Comparison of ENCODE assay signal across 29 mouse cellular contexts in the genomic region with DNA sequence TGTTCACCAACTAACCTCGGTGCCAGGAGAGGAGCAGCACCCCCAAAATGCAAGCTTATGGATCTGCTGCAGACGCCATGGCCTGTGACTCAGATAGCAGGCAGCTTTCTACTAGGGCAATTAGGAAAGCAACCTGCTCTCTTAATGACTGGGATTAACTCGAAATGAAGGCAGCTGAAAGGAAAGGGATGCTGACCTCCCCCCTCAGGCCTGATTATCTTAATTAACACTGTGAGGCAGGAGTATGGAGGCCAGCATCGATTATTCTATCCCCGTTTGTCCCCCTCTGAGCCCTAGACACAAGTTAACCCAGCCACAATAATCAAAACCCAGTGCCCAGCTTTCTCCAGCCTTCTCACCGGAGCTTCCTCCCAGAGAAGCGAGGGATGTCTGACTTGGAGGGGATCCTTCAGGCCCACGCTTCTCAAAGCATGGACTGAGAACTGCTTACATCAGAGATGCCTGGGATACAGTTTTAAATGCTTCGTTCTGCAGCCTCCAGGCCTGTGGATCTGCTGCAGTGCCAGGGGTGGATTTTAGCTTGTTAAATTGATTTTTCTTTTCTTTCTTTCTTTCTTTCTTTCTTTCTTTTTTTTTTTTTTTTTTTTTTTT. TPM values are rescaled to one million over a fixed set of nuclear protein-coding genes. Genes with fewer than 3 reads are reported as not detected.
DNase-seq lines count a peak whose midpoint lies in the region; ATAC-seq lines count a peak whose summit lies in the region.
"Had no signal": no experiment of that assay in that cellular context is flagged by ENCODE, and none has a peak within 500 bp of the region (broad histone marks: within the 10 kb centered on the region; RNA-seq: fewer than 3 reads in every experiment).

No protein-coding gene starts in this region.

- no peaks in the 10 kb centered on the region for H3K27me3 ChIP-seq in midbrain, embryonic 11.5 days (ENCODE audit: control insufficient read depth, insufficient read depth, low read length)
- H3K27me3 ChIP-seq in midbrain, embryonic 16.5 days (ENCODE audit: control insufficient read depth, insufficient read depth, low read depth, low read length): no peaks in the 10 kb centered on the region
- H3K27me3 ChIP-seq in forebrain, embryonic 11.5 days (ENCODE audit: control insufficient read depth, insufficient read depth, low read length): peaks cover 9% of the 10 kb centered on the region; the same call in 1 of the 2 replicates
- 0 out of 2 replicates have a peak, but pooled peaks cover 3% of the 10 kb centered on the region for H3K27me3 ChIP-seq in forebrain, embryonic 14.5 days (replicated peaks; ENCODE audit: control insufficient read depth, insufficient read depth, low read length)
- H3K27me3 ChIP-seq: embryonic facial prominence, embryonic 13.5 days; heart, embryonic 12.5 days; hindbrain, embryonic 13.5 days; kidney, embryonic 15.5 days; liver, embryonic 13.5 days; stomach, embryonic 15.5 days had no signal

- no peak overlapping the region for H3K4me3 ChIP-seq in midbrain, embryonic 11.5 days (ENCODE audit: low read depth, low read length)
- H3K4me3 ChIP-seq in midbrain, embryonic 16.5 days (ENCODE audit: low read depth, low read length): no peak overlapping the region
- H3K4me3 ChIP-seq in forebrain, embryonic 11.5 days (ENCODE audit: low read depth, low read length): no peak overlapping the region
- H3K4me3 ChIP-seq in forebrain, embryonic 14.5 days (ENCODE audit: low read depth, low read length): no peak overlapping the region
- H3K4me3 ChIP-seq: embryonic facial prominence, embryonic 13.5 days; erythroblast, embryonic 14.5 days; heart, embryonic 12.5 days; hindbrain, embryonic 13.5 days; kidney, embryonic 15.5 days; liver, embryonic 13.5 days; stomach, embryonic 15.5 days had no signal

- H3K4me2 ChIP-seq in midbrain, embryonic 11.5 days: no peak overlapping the region
- no peak overlapping the region for H3K4me2 ChIP-seq in midbrain, embryonic 16.5 days (ENCODE audit: low read length)
- no peak overlapping the region for H3K4me2 ChIP-seq in forebrain, embryonic 11.5 days (ENCODE audit: low read depth, low read length, severe bottlenecking)
- no peak overlapping the region for H3K4me2 ChIP-seq in forebrain, embryonic 14.5 days (ENCODE audit: low read length)
- H3K4me2 ChIP-seq: embryonic facial prominence, embryonic 13.5 days; heart, embryonic 12.5 days; hindbrain, embryonic 13.5 days; kidney, embryonic 15.5 days; liver, embryonic 13.5 days; stomach, embryonic 15.5 days had no signal

- ATAC-seq in midbrain, embryonic 11.5 days (ENCODE audit: low FRiP score): no peak
- no peak for ATAC-seq in midbrain, embryonic 16.5 days
- ATAC-seq in forebrain, embryonic 11.5 days (replicated peaks; ENCODE audit: low FRiP score): peak; percentile 42
- ATAC-seq in forebrain, embryonic 14.5 days: peak; percentile 22; the same call in 1 of the 2 replicates
- ATAC-seq: activated CD4-positive, CD25-positive, alpha-beta regulatory T cell, adult 4 months had no signal

- no peak overlapping the region; the same call in 1 of the 2 replicates for H3K27ac ChIP-seq in midbrain, embryonic 11.5 days (ENCODE audit: low read depth, low read length)
- H3K27ac ChIP-seq in midbrain, embryonic 16.5 days (ENCODE audit: low read length): no peak overlapping the region
- peak overlapping the region; percentile 6; the same call in 1 of the 2 replicates for H3K27ac ChIP-seq in forebrain, embryonic 11.5 days (ENCODE audit: low read depth, low read length)
- H3K27ac ChIP-seq in forebrain, embryonic 14.5 days (ENCODE audit: low read depth, low read length): no peak overlapping the region
- H3K27ac ChIP-seq: embryonic facial prominence, embryonic 13.5 days; hindbrain, embryonic 13.5 days; kidney, embryonic 15.5 days; liver, embryonic 13.5 days; stomach, embryonic 15.5 days had no signal

- 44% methylated on average over 9 of the region's 9 CpGs for WGBS in midbrain, embryonic 11.5 days
- WGBS in midbrain, embryonic 16.5 days: 33% methylated on average over 9 of the region's 9 CpGs
- 14% methylated on average over 9 of the region's 9 CpGs for WGBS in forebrain, embryonic 11.5 days
- WGBS in forebrain, embryonic 14.5 days: 6% methylated on average over 9 of the region's 9 CpGs

- no peaks in the 10 kb centered on the region for H3K9me3 ChIP-seq in midbrain, embryonic 11.5 days (ENCODE audit: control insufficient read depth, low read length)
- H3K9me3 ChIP-seq in midbrain, embryonic 16.5 days (replicated peaks; ENCODE audit: control insufficient read depth, low read length, poor library complexity, severe bottlenecking): no peaks in the 10 kb centered on the region
- H3K9me3 ChIP-seq in forebrain, embryonic 11.5 days (ENCODE audit: control insufficient read depth, low read length): no peaks in the 10 kb centered on the region
- no peaks in the 10 kb centered on the region for H3K9me3 ChIP-seq in forebrain, embryonic 14.5 days (replicated peaks; ENCODE audit: control insufficient read depth, low read length)
- H3K9me3 ChIP-seq: embryonic facial prominence, embryonic 13.5 days; heart, embryonic 12.5 days; hindbrain, embryonic 13.5 days; kidney, embryonic 15.5 days; liver, embryonic 13.5 days; stomach, embryonic 15.5 days had no signal

- no peak overlapping the region for H3K9ac ChIP-seq in midbrain, embryonic 11.5 days (ENCODE audit: low read length)
- H3K9ac ChIP-seq in midbrain, embryonic 16.5 days (ENCODE audit: low read depth, low read length): no peak overlapping the region
- H3K9ac ChIP-seq in forebrain, embryonic 11.5 days (ENCODE audit: low read length): no peak overlapping the region
- no peak overlapping the region for H3K9ac ChIP-seq in forebrain, embryonic 14.5 days (ENCODE audit: low read length)
- H3K9ac ChIP-seq: embryonic facial prominence, embryonic 13.5 days; heart, embryonic 12.5 days; hindbrain, embryonic 13.5 days; kidney, embryonic 15.5 days; liver, embryonic 13.5 days; stomach, embryonic 15.5 days had no signal

- peak; percentile 84 for DNase-seq in midbrain, embryonic 11.5 days (ENCODE audit: low spot score, missing footprints)
- DNase-seq in forebrain, embryonic 11.5 days (ENCODE audit: low spot score): peak; percentile 65
- peak; percentile 58 for DNase-seq in forebrain, embryonic 14.5 days (ENCODE audit: low spot score)
- peak; percentile 64 for DNase-seq in retina, embryonic 14.5 days (ENCODE audit: low spot score)
- DNase-seq in thymus, postnatal 0 days (ENCODE audit: low spot score): no peak
- no peak for DNase-seq in adrenal gland, adult (ENCODE audit: inconsistent age in 2 of 2, low spot score in 1 of 2)
- DNase-seq: adrenal gland, postnatal 10 days; cerebellum, adult 2 months; cerebellum, postnatal 25 days; gastrocnemius, postnatal 14 days; heart, adult 18-20 months; heart, postnatal 10 days; kidney, adult 11 months; kidney, postnatal 36 days; liver, embryonic 13.5 days; lung, adult 2 months; lung, postnatal 14 days; right cerebral cortex, postnatal 25 days; thymus, adult 18-20 months; thymus, postnatal 4 days had no signal

- no peaks in the 10 kb centered on the region for H3K4me1 ChIP-seq in midbrain, embryonic 11.5 days (ENCODE audit: control insufficient read depth, insufficient read depth, low read length)
- H3K4me1 ChIP-seq in midbrain, embryonic 16.5 days (ENCODE audit: control insufficient read depth, insufficient read depth, low read length): peaks cover 7% of the 10 kb centered on the region; the same call in 1 of the 2 replicates
- peaks cover 4% of the 10 kb centered on the region; the same call in 1 of the 2 replicates for H3K4me1 ChIP-seq in forebrain, embryonic 11.5 days (replicated peaks; ENCODE audit: control insufficient read depth, insufficient read depth, low read length)
- H3K4me1 ChIP-seq in forebrain, embryonic 14.5 days (ENCODE audit: control insufficient read depth, insufficient read depth, low read length): peaks cover 10% of the 10 kb centered on the region
- H3K4me1 ChIP-seq: heart, embryonic 12.5 days had no signal

- H3K36me3 ChIP-seq in midbrain, embryonic 11.5 days (ENCODE audit: control insufficient read depth, insufficient read depth, low read length): no peaks in the 10 kb centered on the region
- no peaks in the 10 kb centered on the region for H3K36me3 ChIP-seq in midbrain, embryonic 16.5 days (ENCODE audit: control insufficient read depth, insufficient read depth, low read length)
- H3K36me3 ChIP-seq in forebrain, embryonic 11.5 days (ENCODE audit: control insufficient read depth, insufficient read depth, low read length): no peaks in the 10 kb centered on the region
- no peaks in the 10 kb centered on the region for H3K36me3 ChIP-seq in forebrain, embryonic 14.5 days (ENCODE audit: control insufficient read depth, insufficient read depth, low read length)
- H3K36me3 ChIP-seq: embryonic facial prominence, embryonic 13.5 days; hindbrain, embryonic 13.5 days; kidney, embryonic 15.5 days; liver, embryonic 13.5 days; stomach, embryonic 15.5 days had no signal

RNA-seq across cellular contexts. Expression of a gene that starts 10.4 kb away (rescaled TPM):
- 0.57 and 0.79 TPM in 2 replicates for polyA plus RNA-seq in midbrain, embryonic 11.5 days (2014; fragmentation: Nextera tagmentation; extraction: Ambion mirVana)
- polyA plus RNA-seq in midbrain, embryonic 16.5 days (2015; fragmentation: Nextera tagmentation; extraction: Ambion mirVana): 0.06 and 0.20 TPM in 2 replicates
- polyA plus RNA-seq in forebrain, embryonic 11.5 days (2014; fragmentation: Nextera tagmentation; extraction: Ambion mirVana): 0.29 and 0.32 TPM in 2 replicates
- 0.11 and 0.26 TPM in 2 replicates for polyA plus RNA-seq in forebrain, embryonic 14.5 days (2014; fragmentation: Nextera tagmentation; extraction: Ambion mirVana)
- polyA plus RNA-seq in thymus, postnatal 0 days (2015; fragmentation: Nextera tagmentation; extraction: Ambion mirVana): 0.23 and 0.34 TPM in 2 replicates
- polyA plus RNA-seq: C2C12; erythroblast, embryonic 14.5 days had no signal

Comparison
In these comparisons a context has a peak if more than half of its experiments do, and no peak if none do; other contexts are left out.
1. ATAC-seq: peak in forebrain, embryonic 11.5 days (single experiment) and forebrain, embryonic 14.5 days (single experiment); none in midbrain, embryonic 11.5 days (single experiment) and midbrain, embryonic 16.5 days (single experiment).
2. DNase-seq: peak in midbrain, embryonic 11.5 days (single experiment), forebrain, embryonic 11.5 days (single experiment), forebrain, embryonic 14.5 days (single experiment) and retina, embryonic 14.5 days (single experiment); none in thymus, postnatal 0 days (single experiment) and adrenal gland, adult (0 of 2).